Mouse (Mus musculus) adrenal gland (tissue): ENCODE measurements around the gene Efs.

ENCODE experiments used
- intact Hi-C: fragments of 180-260 bp; cut with DNase I; formaldehyde crosslinking; loops from one replicate; pipeline ENCODE4 v1.15.1; 2025
- microRNA-seq, 2 experiments: library from miRNA; unstranded; fragments of <30 nt; microRNA quantifications; one replicate each; pipeline ENCODE4; 2019

Efs gene

DNA sequence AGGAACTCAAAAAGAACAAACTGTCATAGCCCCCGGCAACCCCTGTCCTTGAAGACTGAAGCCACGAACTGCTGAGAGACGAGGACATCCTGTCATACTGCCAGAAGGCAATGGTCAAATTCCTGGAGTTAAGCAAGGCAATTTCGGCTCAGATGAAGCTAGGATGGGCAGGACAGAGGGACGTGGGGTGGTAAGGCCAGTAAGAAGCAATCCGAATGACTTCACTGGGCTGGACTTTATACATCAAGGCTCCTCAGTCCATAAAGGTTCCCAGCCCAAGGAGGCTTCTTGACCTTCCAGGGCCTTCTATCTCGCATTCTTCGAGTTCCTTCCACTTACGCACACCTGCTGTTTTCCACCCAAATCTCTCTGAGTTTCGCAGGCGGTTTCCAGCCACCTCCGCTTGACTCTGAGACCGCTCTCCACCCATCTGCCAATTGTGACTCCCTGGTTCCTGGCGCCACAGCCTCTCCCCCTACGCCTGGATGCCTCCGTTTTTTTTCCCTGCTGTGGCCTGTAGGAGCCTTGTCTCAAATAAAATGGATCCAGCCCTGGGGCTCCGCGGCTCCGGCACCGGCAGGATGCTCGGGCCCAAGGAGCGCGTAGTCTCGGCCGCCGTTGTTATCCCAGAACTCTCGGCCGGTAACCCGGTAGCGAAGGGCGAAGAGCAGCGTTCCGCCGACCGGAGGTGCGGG is 49.9 kb downstream of the Efs start:
- intact Hi-C loops, result no loop called here

DNA sequence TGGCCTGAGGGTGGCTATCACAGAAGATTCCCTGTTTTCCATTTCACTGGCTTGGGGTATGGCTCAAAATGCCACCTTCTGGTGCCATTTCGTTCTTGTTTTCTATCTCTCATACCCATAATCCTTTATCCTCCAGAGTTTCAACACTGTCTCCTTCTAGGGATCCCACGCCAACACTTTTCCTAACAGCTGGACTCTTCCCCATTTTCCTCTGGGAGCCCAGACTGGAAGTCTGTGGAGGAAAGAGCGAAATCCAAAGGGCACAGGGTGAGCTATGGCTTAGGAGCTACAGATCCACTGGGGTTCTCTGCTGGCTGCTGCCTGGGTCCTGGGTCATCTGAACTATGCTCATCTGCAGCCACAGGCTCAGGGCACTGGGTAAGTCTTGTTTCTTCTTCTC is 51.8 kb downstream of the Efs start:
- intact Hi-C loops, result no loop called here

DNA sequence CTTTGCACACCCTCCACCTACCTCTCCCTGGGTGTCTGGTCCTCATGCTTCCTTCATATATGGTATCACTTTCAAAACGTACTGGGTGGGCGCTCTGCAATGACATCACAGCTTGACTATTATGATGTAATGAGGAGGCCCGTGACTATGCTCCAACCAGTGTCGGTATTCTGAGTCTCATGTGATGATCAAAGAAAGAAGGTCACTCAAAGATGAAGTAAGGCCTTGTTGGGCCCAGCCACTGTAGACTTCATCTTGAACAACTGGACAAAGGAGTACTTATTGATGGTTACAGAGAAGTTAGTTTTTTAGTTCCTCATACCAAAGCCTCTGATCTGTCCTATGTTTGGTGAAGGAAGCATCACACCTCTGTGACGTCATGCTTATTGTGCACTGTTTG is 55.1 kb downstream of the Efs start, which contains the start of gene Homez:
Gene Homez (minus strand): TSS at position 101 of the 400 bp plus-strand sequence.
- intact Hi-C loops, result no loop called here

DNA sequence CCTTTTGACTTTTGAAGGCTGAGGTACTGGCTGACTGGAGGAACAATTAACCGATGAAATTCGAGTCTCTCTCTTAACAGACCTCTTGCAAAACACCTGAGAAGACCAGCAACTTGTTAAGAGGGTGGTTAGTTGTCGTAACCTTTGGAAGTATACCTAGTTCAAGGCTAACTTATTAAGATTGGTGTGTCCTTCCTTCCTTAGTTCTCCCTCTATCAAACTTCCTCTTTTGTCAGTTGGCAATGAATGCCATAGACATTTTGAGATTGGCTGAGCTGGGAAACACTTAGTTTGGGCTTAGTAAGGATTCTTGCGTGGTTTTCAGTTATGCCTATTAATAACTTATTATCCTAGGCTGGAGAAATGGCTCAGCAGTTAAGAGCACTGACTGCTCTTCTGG is 57.9 kb downstream of the Efs start:
- intact Hi-C loops, result no loop called here

DNA sequence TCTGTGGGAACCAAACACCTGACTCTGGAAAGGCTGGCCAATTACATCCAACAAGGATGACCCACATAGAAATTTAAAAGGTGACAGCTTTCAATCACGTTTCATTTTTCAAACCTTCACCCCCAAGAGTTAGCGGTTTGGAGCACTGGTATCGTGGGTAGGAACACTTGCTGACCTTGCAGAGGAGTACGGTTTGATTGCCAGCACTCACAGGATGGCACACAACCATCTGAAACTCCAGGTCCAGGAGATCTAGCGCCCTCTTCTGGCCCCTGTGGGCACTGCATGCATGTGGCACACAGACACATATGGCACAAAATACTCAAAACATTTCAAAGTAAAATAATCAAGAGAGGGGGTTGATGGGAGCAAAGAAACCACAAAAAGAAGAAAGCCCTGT is 59.0 kb downstream of the Efs start:
- intact Hi-C loops, result no loop called here

Small RNAs within 50 kb of the gene (microRNA-seq; reads per million reads assigned to microRNA genes)
- gene Mir208a (0 reads per million in 2 experiments), gene Mir208b (0 reads per million in 2 experiments)
